Mouse (Mus musculus) G1E (cell line): ENCODE measurements around the gene Zfp277.

Experiments used
- CTCF ChIP-seq: IDR thresholded peaks from 2 replicates; pipeline ENCODE4 v1.5.1; 2012; ENCODE audit warnings: low read depth, low read length, inconsistent platforms, mixed read lengths
- GATA1 ChIP-seq: IDR thresholded peaks from 2 replicates; pipeline ENCODE4 v1.6.1; 2012; ENCODE audit warnings: borderline replicate concordance, low read length, inconsistent platforms, mixed read lengths
- POLR2AphosphoS5 ChIP-seq: IDR thresholded peaks from 2 replicates; pipeline ENCODE4 v1.6.1; 2012; ENCODE audit warnings: low read depth, low read length, inconsistent platforms; ENCODE audit not compliant: insufficient replicate concordance

GRCm38 (mm10) chr12:40335303-40335702, 110.4 kb downstream of the Zfp277 start:
- TF ChIP-seq CTCF, result no peak
- TF ChIP-seq GATA1, result no peak
- no peak for TF ChIP-seq POLR2AphosphoS5
